Mouse (Mus musculus) spleen, postnatal 4 days (tissue): Measurements from ENCODE around the gene Tk1.
"Not testable (repeated sequence)": the region's sequence is repeated elsewhere in the genome, so short reads cannot be mapped to it uniquely, and the experiment has no call there.

Experiments used
- DNase-seq, 2 experiments: peaks; one replicate each; pipeline ENCODE4 v3.0.0; 2022; ENCODE audit warnings: low spot score in 2 of 2

Tk1 gene

GRCm38 (mm10) chr11:117847593-117848215 lies 21.8 kb upstream of the Tk1 start:
- no peak for DNase-seq

- no peak for DNase-seq
These were observed 20.7 kb upstream of the Tk1 start for GRCm38 (mm10) chr11:117846640-117847039.

GRCm38 (mm10) chr11:117845651-117846050 lies 19.8 kb upstream of the Tk1 start:
- DNase-seq: no peak

- DNase-seq: no peak
These were observed 19.1 kb upstream of the Tk1 start for GRCm38 (mm10) chr11:117844997-117845396.

GRCm38 (mm10) chr11:117843434-117843833 lies 17.5 kb upstream of the Tk1 start:
- no peak for DNase-seq

- no peak for DNase-seq
These were observed 15.0 kb upstream of the Tk1 start for GRCm38 (mm10) chr11:117840910-117841309.

GRCm38 (mm10) chr11:117839021-117839420 lies 13.1 kb upstream of the Tk1 start:
- no peak for DNase-seq

- DNase-seq: peak; percentile 81 to 85
These were observed 12.7 kb upstream of the Tk1 start for GRCm38 (mm10) chr11:117838572-117838971.

- peak; percentile 63 to 74 for DNase-seq
These were observed 10.4 kb upstream of the Tk1 start for GRCm38 (mm10) chr11:117836306-117836705.

- no peak for DNase-seq
These were observed 8.2 kb upstream of the Tk1 start for GRCm38 (mm10) chr11:117834086-117834485.

GRCm38 (mm10) chr11:117833509-117833908 lies 7.6 kb upstream of the Tk1 start:
- DNase-seq: not testable (repeated sequence)

- peak; percentile 91 to 98 for DNase-seq
These were observed 6.4 kb upstream of the Tk1 start for GRCm38 (mm10) chr11:117832086-117832969.

GRCm38 (mm10) chr11:117830401-117830800 lies 4.5 kb upstream of the Tk1 start:
- DNase-seq: peak; percentile 82 to 87

- DNase-seq: no peak
These were observed 3.9 kb upstream of the Tk1 start for GRCm38 (mm10) chr11:117829671-117830215.

- peak in 1 of 2 experiments; percentile 70 for DNase-seq
These were observed 3.2 kb upstream of the Tk1 start for GRCm38 (mm10) chr11:117828888-117829604.

GRCm38 (mm10) chr11:117828149-117828887 lies 2.4 kb upstream of the Tk1 start:
- DNase-seq: peak; percentile 79 to 91

- no peak for DNase-seq
These were observed 1.5 kb upstream of the Tk1 start for GRCm38 (mm10) chr11:117827386-117827785.

GRCm38 (mm10) chr11:117826916-117827315 lies 1.0 kb upstream of the Tk1 start:
- no peak for DNase-seq

- DNase-seq: no peak
These were observed 272 bp upstream of the Tk1 start for GRCm38 (mm10) chr11:117826164-117826563.

GRCm38 (mm10) chr11:117824060-117824969 lies 1.6 kb downstream of the Tk1 start:
- peak; percentile 84 to 94 for DNase-seq
